Mouse (Mus musculus) spleen, adult 12 weeks (tissue): Measurements from ENCODE around the gene Cox6a1.
A peak's percentile ranks its signal among the peaks of the same experiment; 100 is the strongest.

ENCODE experiments used
- DNase-seq: peaks from one replicate; pipeline ENCODE4 v3.0.0; 2022; ENCODE audit warnings: low spot score

Cox6a1 gene

GRCm38 (mm10) chr5:115300792-115301614, 47.8 kb downstream of the Cox6a1 start, which contains the start of gene Dynll1:
Gene Dynll1 (minus strand): TSS chr5:115300999.
- DNase-seq, result peak; percentile 97

- DNase-seq, result no peak
Measured at GRCm38 (mm10) chr5:115300035-115300744, 48.6 kb downstream of the Cox6a1 start.

GRCm38 (mm10) chr5:115296347-115296746, 52.4 kb downstream of the Cox6a1 start:
- DNase-seq, result no peak
